Mouse (Mus musculus) forebrain, embryonic 10.5 days (tissue): ENCODE measurements around the gene Man1b1. TPM values are rescaled to one million over a fixed set of nuclear protein-coding genes. Genes with fewer than 3 reads are reported as not detected.

Source experiments
- DNase-seq: peaks from one replicate; pipeline ENCODE4 v3.0.0-alpha.2; 2017; ENCODE audit warnings: low spot score; ENCODE audit errors: extremely low spot score
- H3K27ac ChIP-seq: fragments of 300-500 bp; sonication (generic); 2 replicates; pipeline ENCODE4 v1.5.1; 2016; ENCODE audit warnings: mild to moderate bottlenecking
- H3K27me3 ChIP-seq: fragments of 300-500 bp; sonication (generic); 2 replicates; pipeline ENCODE4 v1.6.1; 2016; ENCODE audit warnings: mild to moderate bottlenecking; ENCODE audit not compliant: poor library complexity, severe bottlenecking
- H3K36me3 ChIP-seq: fragments of 300-500 bp; sonication (generic); replicated peaks from 2 replicates; pipeline ENCODE4 v1.6.1; 2016; ENCODE audit warnings: mild to moderate bottlenecking, moderate library complexity
- H3K4me1 ChIP-seq: fragments of 300-500 bp; sonication (generic); 2 replicates; pipeline ENCODE4 v1.6.1; 2016
- H3K4me3 ChIP-seq: fragments of 300-500 bp; sonication (generic); 2 replicates; pipeline ENCODE4 v1.5.1; 2016; ENCODE audit warnings: mild to moderate bottlenecking, moderate library complexity
- H3K9me3 ChIP-seq: fragments of 300-500 bp; sonication (generic); 2 replicates; pipeline ENCODE4 v1.6.1; 2016; ENCODE audit warnings: mild to moderate bottlenecking, moderate library complexity
- WGBS: fragments of 180-500 bp; shearing (Covaris S2); methylation state at CpG from one replicate; pipeline ENCODE4 v1.1.7; 2016; 5-methylcytosine and 5-hydroxymethylcytosine counted together
- polyA plus RNA-seq: library from polyadenylated mRNA; unstranded; fragments of >200 nt; fragmentation: Nextera tagmentation; extraction: Ambion mirVana; gene quantifications from 2 replicates; pipeline ENCODE4 v1.2.1, GENCODE M21; 2016

Gene Man1b1
- polyA plus RNA-seq, 1 experiment from 2014 or later = 53.5 TPM

GRCm38 (mm10) chr2:25292856-25293255 lies 39.3 kb upstream of the Man1b1 start:
- H3K4me3 ChIP-seq = peak overlapping the region; percentile 42; the same call in 1 of the 2 replicates
- no peaks in the 10 kb centered on the region for H3K36me3 ChIP-seq
- WGBS = 0% methylated on average over 1 of the region's 1 CpGs
- H3K27me3 ChIP-seq = peaks cover 96% of the 10 kb centered on the region
- H3K4me1 ChIP-seq = peaks cover 33% of the 10 kb centered on the region
- DNase-seq = peak; percentile 82
- H3K9me3 ChIP-seq = no peaks in the 10 kb centered on the region
- no peak overlapping the region for H3K27ac ChIP-seq

- H3K27ac ChIP-seq = no peak overlapping the region
- peaks cover 33% of the 10 kb centered on the region for H3K4me1 ChIP-seq
- no peaks in the 10 kb centered on the region for H3K36me3 ChIP-seq
- 78% methylated on average over 9 of the region's 9 CpGs for WGBS
- DNase-seq = no peak
- peaks cover 90% of the 10 kb centered on the region for H3K27me3 ChIP-seq
- H3K4me3 ChIP-seq = no peak overlapping the region
- no peaks in the 10 kb centered on the region for H3K9me3 ChIP-seq
These were observed 38.4 kb upstream of the Man1b1 start for GRCm38 (mm10) chr2:25293706-25294105.

GRCm38 (mm10) chr2:25297093-25297492 lies 35.0 kb upstream of the Man1b1 start:
- Histone ChIP-seq H3K4me1 (peaks cover 8% of the 10 kb centered on the region), H3K9me3 (no peaks in the 10 kb centered on the region), H3K27me3 (peaks cover 56% of the 10 kb centered on the region), H3K4me3 (no peak overlapping the region), H3K27ac (no peak overlapping the region), H3K36me3 (no peaks in the 10 kb centered on the region)
- 80% methylated on average over 8 of the region's 8 CpGs for WGBS
- DNase-seq = no peak

GRCm38 (mm10) chr2:25298046-25298445 lies 34.1 kb upstream of the Man1b1 start:
- H3K27me3 ChIP-seq = peaks cover 52% of the 10 kb centered on the region
- H3K36me3 ChIP-seq = no peaks in the 10 kb centered on the region
- DNase-seq = no peak
- no peaks in the 10 kb centered on the region for H3K4me1 ChIP-seq
- 83% methylated on average over 10 of the region's 10 CpGs for WGBS
- H3K9me3 ChIP-seq = no peaks in the 10 kb centered on the region
- H3K4me3 ChIP-seq = no peak overlapping the region
- H3K27ac ChIP-seq = no peak overlapping the region

GRCm38 (mm10) chr2:25303452-25303851 lies 28.7 kb upstream of the Man1b1 start:
- no peak overlapping the region for H3K4me3 ChIP-seq
- no peaks in the 10 kb centered on the region for H3K36me3 ChIP-seq
- H3K27ac ChIP-seq = no peak overlapping the region
- WGBS = 61% methylated on average over 3 of the region's 3 CpGs
- no peak for DNase-seq
- H3K4me1 ChIP-seq = peaks cover 17% of the 10 kb centered on the region
- H3K27me3 ChIP-seq = peaks cover 57% of the 10 kb centered on the region
- no peaks in the 10 kb centered on the region for H3K9me3 ChIP-seq

- no peak for DNase-seq
- WGBS = 80% methylated on average over 7 of the region's 7 CpGs
- Histone ChIP-seq H3K9me3 (no peaks in the 10 kb centered on the region), H3K36me3 (no peaks in the 10 kb centered on the region), H3K4me3 (peak overlapping the region; percentile 54; the same call in 1 of the 2 replicates), H3K27ac (no peak overlapping the region), H3K27me3 (peaks cover 63% of the 10 kb centered on the region), H3K4me1 (peaks cover 17% of the 10 kb centered on the region)
These were observed 28.0 kb upstream of the Man1b1 start for GRCm38 (mm10) chr2:25303931-25304656.

- DNase-seq = peak; percentile 71
- Histone ChIP-seq H3K4me1 (peaks cover 17% of the 10 kb centered on the region), H3K4me3 (peak overlapping the region; percentile 54), H3K27me3 (peaks cover 71% of the 10 kb centered on the region), H3K36me3 (no peaks in the 10 kb centered on the region), H3K27ac (peak overlapping the region; percentile 72; the same call in 1 of the 2 replicates), H3K9me3 (no peaks in the 10 kb centered on the region)
- 2% methylated on average over 43 of the region's 45 CpGs for WGBS
These were observed 27.2 kb upstream of the Man1b1 start for GRCm38 (mm10) chr2:25304657-25305541.

GRCm38 (mm10) chr2:25305587-25306359 lies 26.4 kb upstream of the Man1b1 start:
- Histone ChIP-seq H3K4me1 (peaks cover 17% of the 10 kb centered on the region), H3K9me3 (no peaks in the 10 kb centered on the region), H3K4me3 (peak overlapping the region; percentile 54), H3K27me3 (peaks cover 80% of the 10 kb centered on the region), H3K27ac (peak overlapping the region; percentile 72; the same call in 1 of the 2 replicates), H3K36me3 (no peaks in the 10 kb centered on the region)
- no peak for DNase-seq
- WGBS = 50% methylated on average over 14 of the region's 14 CpGs

GRCm38 (mm10) chr2:25310180-25310579 lies 22.0 kb upstream of the Man1b1 start:
- H3K9me3 ChIP-seq = no peaks in the 10 kb centered on the region
- WGBS = 58% methylated on average over 10 of the region's 10 CpGs
- DNase-seq = no peak
- no peak overlapping the region for H3K27ac ChIP-seq
- peaks cover 15% of the 10 kb centered on the region for H3K4me1 ChIP-seq
- H3K36me3 ChIP-seq = no peaks in the 10 kb centered on the region
- no peak overlapping the region for H3K4me3 ChIP-seq
- H3K27me3 ChIP-seq = peaks cover 100% of the 10 kb centered on the region

- Histone ChIP-seq H3K4me1 (peaks cover 9% of the 10 kb centered on the region), H3K27me3 (peaks cover 99% of the 10 kb centered on the region), H3K27ac (no peak overlapping the region), H3K4me3 (no peak overlapping the region), H3K36me3 (no peaks in the 10 kb centered on the region), H3K9me3 (no peaks in the 10 kb centered on the region)
- 1% methylated on average over 22 of the region's 22 CpGs for WGBS
- DNase-seq = no peak
These were observed 21.2 kb upstream of the Man1b1 start for GRCm38 (mm10) chr2:25310969-25311368.

GRCm38 (mm10) chr2:25311491-25311891 lies 20.6 kb upstream of the Man1b1 start:
- no peak overlapping the region for H3K27ac ChIP-seq
- no peaks in the 10 kb centered on the region for H3K36me3 ChIP-seq
- no peaks in the 10 kb centered on the region for H3K9me3 ChIP-seq
- no peak overlapping the region for H3K4me3 ChIP-seq
- H3K4me1 ChIP-seq = peaks cover 9% of the 10 kb centered on the region
- DNase-seq = no peak
- H3K27me3 ChIP-seq = peaks cover 97% of the 10 kb centered on the region
- 6% methylated on average over 11 of the region's 11 CpGs for WGBS

GRCm38 (mm10) chr2:25318119-25318966 lies 13.8 kb upstream of the Man1b1 start:
- DNase-seq = no peak
- H3K4me3 ChIP-seq = peak overlapping the region; percentile 49
- no peak overlapping the region for H3K27ac ChIP-seq
- WGBS = 6% methylated on average over 31 of the region's 31 CpGs
- peaks cover 10% of the 10 kb centered on the region for H3K4me1 ChIP-seq
- no peaks in the 10 kb centered on the region for H3K36me3 ChIP-seq
- no peaks in the 10 kb centered on the region for H3K9me3 ChIP-seq
- peaks cover 82% of the 10 kb centered on the region for H3K27me3 ChIP-seq
